Mouse (Mus musculus) granulocyte monocyte progenitor cell, adult 5-6 weeks (primary cell): Measurements from ENCODE around the gene Pgam1. TPM values are rescaled to one million over a fixed set of nuclear protein-coding genes. Genes with fewer than 3 reads are reported as not detected.
"Not testable (repeated sequence)": the region's sequence is repeated elsewhere in the genome, so short reads cannot be mapped to it uniquely, and the experiment has no call there.

Experiments used
- ATAC-seq: replicated peaks from 2 replicates; pipeline ENCODE4 v1.8.0; 2016; ENCODE audit warnings: mild to moderate bottlenecking, moderate TSS enrichment, inconsistent platforms; ENCODE audit not compliant: poor library complexity, severe bottlenecking
- total RNA-seq, 2 experiments: library from RNA; stranded (forward) in 1 of 2; stranded (reverse) in 1 of 2; fragments of 200-712, 200-1000 nt in 1 of 2; fragments of >200 nt in 1 of 2; fragmentation: Nextera tagmentation in 1 of 2; gene quantifications; 2 replicates each; pipeline ENCODE4 v1.2.3; 2014 to 2017

Pgam1 gene
- total RNA-seq (2014; fragmentation: Nextera tagmentation): 865 and 869 TPM in 2 replicates
- total RNA-seq (2017): 502 and 504 TPM in 2 replicates

GRCm38 (mm10) chr19:41911178-41912073 is at the start of gene Pgam1:
Gene Pgam1 (plus strand): TSS chr19:41911923.
- ATAC-seq: peak; percentile 83

DNA sequence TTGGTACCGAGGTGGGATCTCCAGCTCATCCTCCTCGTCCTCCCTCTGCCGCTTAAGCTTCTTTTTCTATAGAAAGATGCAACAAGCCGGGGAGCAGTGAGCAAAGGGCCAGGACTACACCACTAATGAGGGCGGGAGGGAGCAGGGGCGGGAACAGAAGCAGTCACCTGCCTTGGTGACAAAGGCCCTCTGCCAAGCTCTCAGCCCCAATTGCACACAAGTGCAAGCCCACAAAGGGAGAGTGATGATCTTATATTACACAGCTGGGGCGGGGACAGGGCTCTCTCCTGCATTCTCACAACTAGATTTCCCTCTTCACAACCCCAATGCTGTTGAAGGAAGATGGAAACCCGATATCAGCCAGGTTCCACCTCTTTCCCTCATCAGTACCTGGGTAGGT is 45.0 kb upstream of the Pgam1 start:
- ATAC-seq: no peak

- ATAC-seq: no peak
These were observed 42.4 kb upstream of the Pgam1 start for GRCm38 (mm10) chr19:41869296-41869695.

- ATAC-seq: not testable (repeated sequence)
These were observed 41.8 kb upstream of the Pgam1 start for GRCm38 (mm10) chr19:41869946-41870345.

DNA sequence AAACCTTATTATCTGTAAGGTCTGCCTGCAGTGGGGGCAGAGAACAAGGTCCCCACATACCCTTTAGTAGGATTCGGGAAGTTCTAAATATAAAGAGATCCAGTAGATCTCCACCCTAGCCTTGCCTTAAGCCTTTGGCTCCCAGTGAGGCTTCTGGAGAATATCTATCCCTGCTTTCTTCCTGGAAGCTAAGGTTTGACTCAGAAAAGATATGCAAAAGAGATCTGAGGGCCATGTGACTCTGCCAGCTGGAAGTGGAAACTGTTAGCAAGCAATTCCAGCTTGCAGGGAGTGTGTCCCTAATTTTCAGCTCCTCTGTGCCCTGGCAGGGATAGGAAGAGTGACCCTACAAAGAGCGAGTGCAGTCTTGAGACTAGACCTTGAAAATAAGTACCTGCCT is 39.4 kb upstream of the Pgam1 start:
- no peak for ATAC-seq

DNA sequence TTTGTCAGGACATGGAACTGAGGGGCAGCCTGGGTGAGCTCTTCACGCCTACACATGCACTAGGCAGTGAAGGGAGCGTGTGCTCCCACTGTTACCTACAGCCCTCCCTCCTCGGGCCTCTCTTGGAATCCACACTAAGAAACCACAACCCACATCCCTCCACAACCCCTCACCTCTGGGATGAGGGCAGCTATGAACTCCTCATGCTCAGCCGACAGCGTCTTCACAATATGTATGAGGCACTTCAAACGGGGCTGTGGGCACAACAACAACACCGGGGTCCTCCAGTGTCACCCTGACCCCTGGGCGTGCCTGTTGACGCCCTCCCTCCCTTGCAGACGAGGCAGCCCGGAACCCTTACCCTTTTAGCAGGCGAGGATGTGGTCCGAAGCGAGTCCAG is 37.4 kb upstream of the Pgam1 start:
- no peak for ATAC-seq

DNA sequence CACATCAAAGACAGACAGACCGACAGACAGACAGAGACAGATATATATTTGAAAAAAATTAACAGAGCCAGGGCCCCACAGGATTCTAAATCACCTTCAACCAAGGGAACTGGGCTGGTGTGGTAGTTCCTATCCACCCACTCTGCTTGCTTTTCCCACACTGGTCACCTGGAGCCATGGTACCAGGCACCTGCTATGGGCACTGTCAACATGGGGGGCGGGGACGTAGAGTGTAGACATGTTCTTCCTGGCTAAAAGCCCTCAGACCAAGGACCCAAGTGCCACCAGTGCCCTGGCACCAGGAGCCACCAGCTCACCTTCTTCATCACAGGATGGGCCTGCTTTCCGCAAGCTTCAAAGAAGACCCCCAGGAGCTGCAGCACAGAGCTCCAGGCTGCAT is 29.9 kb upstream of the Pgam1 start:
- ATAC-seq: no peak

DNA sequence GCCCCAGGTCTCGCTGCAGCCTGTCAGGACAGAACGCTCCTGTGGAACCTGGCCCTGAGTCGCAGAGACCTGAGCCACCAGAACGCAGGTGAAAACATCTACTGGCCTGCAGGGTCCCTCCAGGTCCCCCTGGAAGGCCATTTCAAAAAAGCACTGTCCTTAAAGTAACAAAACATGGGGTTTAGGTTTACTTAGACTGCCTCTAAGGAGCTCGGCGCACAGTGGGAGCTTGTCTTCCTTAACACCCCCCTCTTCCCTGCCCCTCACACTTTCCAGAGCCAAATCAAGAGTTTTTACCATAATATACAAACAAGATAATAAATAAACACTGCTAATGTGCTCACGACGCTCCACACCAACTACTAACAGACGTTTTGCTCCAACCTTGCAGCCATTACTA is 27.8 kb upstream of the Pgam1 start:
- ATAC-seq: no peak

- no peak for ATAC-seq
These were observed 23.5 kb upstream of the Pgam1 start for GRCm38 (mm10) chr19:41888191-41888590.

DNA sequence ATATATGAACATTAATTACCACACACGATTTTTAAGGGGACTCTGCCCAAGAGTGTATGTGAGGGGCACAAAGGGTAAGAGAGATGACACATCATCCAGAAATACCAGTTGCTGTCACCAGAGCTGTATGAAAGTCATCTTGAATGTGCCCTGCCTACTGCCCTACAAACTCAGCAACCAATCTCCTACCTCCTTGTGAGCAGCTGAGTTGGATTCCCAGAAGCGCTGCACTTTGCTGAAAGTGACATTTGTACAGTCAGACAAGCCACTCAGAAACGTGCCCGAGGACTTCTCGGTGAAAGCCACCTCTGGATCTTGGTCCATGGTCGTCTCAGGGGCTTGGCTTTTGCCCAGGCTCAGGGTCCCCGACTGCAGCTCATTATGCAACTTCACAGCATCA is 16.8 kb upstream of the Pgam1 start:
- no peak for ATAC-seq

GRCm38 (mm10) chr19:41895460-41896318 is 16.0 kb upstream of the Pgam1 start, which contains the start of gene Rrp12:
Gene Rrp12 (minus strand): TSS chr19:41896173.
- peak; percentile 80 for ATAC-seq

- ATAC-seq: no peak
These were observed 15.4 kb upstream of the Pgam1 start for GRCm38 (mm10) chr19:41896319-41896711.

GRCm38 (mm10) chr19:41898860-41899259 is 12.9 kb upstream of the Pgam1 start:
- no peak for ATAC-seq

DNA sequence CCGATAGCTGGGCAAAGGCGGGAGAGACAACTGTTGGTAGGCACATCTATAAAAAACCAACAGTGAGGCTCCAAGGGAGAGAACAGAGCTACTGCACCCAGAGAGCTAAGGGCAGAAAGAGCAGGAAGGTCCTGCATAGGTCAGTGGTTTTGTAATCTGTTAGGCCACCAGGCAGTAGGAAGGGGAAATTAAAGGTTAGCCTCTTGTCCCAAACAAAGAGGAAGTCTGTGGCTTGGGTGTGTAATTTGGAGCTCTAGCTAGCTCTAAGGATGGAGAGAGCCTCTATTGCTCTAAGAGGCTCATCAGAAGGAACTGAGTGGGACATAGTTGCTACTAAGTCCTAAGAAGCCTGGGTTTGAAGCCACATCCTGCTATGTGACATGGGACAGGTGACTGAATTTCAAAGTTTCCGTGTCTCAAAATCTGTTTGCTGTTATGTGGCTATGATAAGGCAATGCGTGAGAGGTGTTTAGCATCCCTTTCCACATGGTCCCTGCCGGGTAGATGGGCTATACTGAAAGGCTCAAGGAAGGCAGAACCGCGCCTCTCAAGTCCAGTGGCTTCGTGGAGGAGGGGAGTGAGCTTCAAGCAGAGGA is 11.1 kb upstream of the Pgam1 start:
- ATAC-seq: peak; percentile 77

DNA sequence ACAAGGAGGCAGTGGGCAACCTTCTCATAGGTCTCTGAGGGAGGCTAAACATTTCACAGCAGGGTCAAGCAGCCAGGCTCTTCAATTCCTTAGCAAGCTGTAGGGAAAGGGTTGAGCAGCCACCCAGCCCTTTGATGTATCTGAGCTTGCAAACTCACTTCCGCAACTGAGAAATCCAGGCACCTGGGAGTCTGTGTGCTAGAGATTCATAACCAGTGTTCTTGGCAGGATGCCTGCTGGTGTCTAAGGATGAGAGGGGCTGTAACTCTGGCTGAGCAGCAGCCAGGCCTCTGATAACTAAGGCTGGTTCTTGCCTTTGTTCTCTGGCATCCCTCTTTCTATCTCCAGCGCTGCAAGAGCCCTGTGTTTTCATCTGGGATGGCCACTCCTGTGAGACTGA is 10.0 kb upstream of the Pgam1 start:
- peak; percentile 21; the same call in 1 of the 2 replicates for ATAC-seq

GRCm38 (mm10) chr19:41902848-41903593 is 8.7 kb upstream of the Pgam1 start:
- ATAC-seq: no peak

DNA sequence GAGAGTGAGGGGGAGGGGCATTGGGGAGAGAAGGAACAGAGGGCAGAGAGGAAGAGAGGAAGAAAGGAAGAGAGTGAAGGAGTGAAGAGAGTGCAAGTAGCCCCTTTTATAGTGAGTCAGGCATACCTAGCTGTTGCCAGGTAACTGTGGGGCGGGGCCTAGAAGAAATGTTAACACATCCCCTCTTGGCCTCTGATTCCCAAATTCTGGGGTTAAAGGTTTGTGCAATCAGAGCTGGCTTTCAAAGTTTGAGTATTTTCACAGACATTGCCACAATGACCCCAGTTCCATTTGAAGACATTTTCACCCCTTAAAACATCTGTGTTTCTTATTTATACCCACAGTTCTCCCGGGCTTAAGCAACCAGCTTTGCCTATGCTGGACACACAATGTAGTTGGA is 6.5 kb upstream of the Pgam1 start:
- no peak for ATAC-seq

DNA sequence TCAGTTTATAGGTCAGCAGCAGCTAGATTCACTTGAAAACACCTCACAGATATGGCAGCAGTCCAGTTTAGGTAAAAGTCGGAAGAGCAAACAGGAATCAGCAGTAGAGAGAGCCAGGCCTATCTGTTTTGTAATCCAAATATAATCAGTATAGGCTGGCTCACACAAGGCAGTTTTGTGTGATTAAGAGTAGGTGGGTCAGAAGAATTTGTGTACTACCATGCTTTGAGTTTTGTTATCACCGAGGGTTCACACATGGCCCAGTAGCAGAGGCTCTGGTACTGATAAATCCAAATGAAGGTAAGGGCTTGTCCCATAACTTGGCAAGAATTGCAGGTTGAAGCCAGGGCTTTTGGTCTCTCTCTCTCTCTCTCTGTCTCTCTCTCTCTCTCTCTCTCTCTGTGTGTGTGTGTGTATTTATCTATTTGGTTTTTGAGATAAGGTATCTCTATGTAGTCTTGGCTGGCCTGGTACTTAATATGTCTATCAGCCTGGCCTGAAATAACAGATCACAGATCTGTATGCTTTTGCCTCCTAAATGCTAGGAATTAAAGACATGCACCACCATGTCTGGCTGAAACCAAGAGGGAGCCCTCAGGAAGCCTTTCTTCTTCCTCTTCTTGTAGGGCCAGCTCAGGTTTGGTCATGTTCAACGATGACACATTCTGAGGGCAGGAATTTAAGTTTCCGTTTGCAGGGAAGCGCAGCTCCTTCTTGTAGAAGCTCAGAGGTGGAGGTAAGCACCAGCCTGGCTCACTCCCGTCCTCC is 5.2 kb upstream of the Pgam1 start:
- ATAC-seq: peak; percentile 29

GRCm38 (mm10) chr19:41907079-41907760 is 4.5 kb upstream of the Pgam1 start:
- ATAC-seq: no peak
